Mouse (Mus musculus): ENCODE measurements at regions not wholly inside any gene's neighbourhood (a gene's known extent, or its start where the extent isn't known, plus 50 kb on each side); places are given as distances from the start of the nearest gene placed in this dataset.

GRCm38 (mm10) chr1:16007809-16008208, 85.3 kb downstream of the 4930444P10Rik start:
- H3K9me3 ChIP-seq (ENCODE audit: control insufficient read depth, low read length): no peaks in the 10 kb centered on the region
- 80% methylated on average over 3 of the region's 3 CpGs for WGBS
- no peak overlapping the region for H3K4me2 ChIP-seq (replicated peaks)
- H3K27me3 ChIP-seq (ENCODE audit: control insufficient read depth, insufficient read depth, low read length): no peaks in the 10 kb centered on the region
- no peaks in the 10 kb centered on the region for H3K36me3 ChIP-seq (replicated peaks; ENCODE audit: control insufficient read depth, insufficient read depth)
- no peak overlapping the region for H3K9ac ChIP-seq
- no peak for ATAC-seq (ENCODE audit: low FRiP score)
- no peak overlapping the region for H3K27ac ChIP-seq
- H3K4me1 ChIP-seq (replicated peaks; ENCODE audit: control insufficient read depth, insufficient read depth, low read length): no peaks in the 10 kb centered on the region
- no peak for DNase-seq (ENCODE audit: low spot score)
- H3K4me3 ChIP-seq (replicated peaks; ENCODE audit: low read length): no peak overlapping the region

- Histone ChIP-seq H3K27ac (no peak overlapping the region), H3K4me1 (replicated peaks; ENCODE audit: control insufficient read depth, insufficient read depth, low read length) (no peaks in the 10 kb centered on the region), H3K4me2 (replicated peaks) (no peak overlapping the region), H3K36me3 (replicated peaks; ENCODE audit: control insufficient read depth, insufficient read depth) (no peaks in the 10 kb centered on the region), H3K9me3 (ENCODE audit: control insufficient read depth, low read length) (no peaks in the 10 kb centered on the region), H3K9ac (no peak overlapping the region), H3K27me3 (ENCODE audit: control insufficient read depth, insufficient read depth, low read length) (no peaks in the 10 kb centered on the region), H3K4me3 (replicated peaks; ENCODE audit: low read length) (no peak overlapping the region)
- DNase-seq (ENCODE audit: low spot score): no peak
- 75% methylated on average over 2 of the region's 2 CpGs for WGBS
- ATAC-seq (ENCODE audit: low FRiP score): no peak
Observed at GRCm38 (mm10) chr1:16006888-16007287, 86.2 kb downstream of the 4930444P10Rik start.

GRCm38 (mm10) chr1:15997135-15997534, 96.0 kb downstream of the 4930444P10Rik start:
- ATAC-seq (ENCODE audit: low FRiP score): no peak
- no peak for DNase-seq (ENCODE audit: low spot score)
- Histone ChIP-seq H3K4me3 (replicated peaks; ENCODE audit: low read length) (no peak overlapping the region), H3K27ac (no peak overlapping the region), H3K27me3 (ENCODE audit: control insufficient read depth, insufficient read depth, low read length) (no peaks in the 10 kb centered on the region), H3K4me1 (replicated peaks; ENCODE audit: control insufficient read depth, insufficient read depth, low read length) (no peaks in the 10 kb centered on the region), H3K9ac (no peak overlapping the region), H3K4me2 (replicated peaks) (no peak overlapping the region), H3K9me3 (ENCODE audit: control insufficient read depth, low read length) (no peaks in the 10 kb centered on the region), H3K36me3 (replicated peaks; ENCODE audit: control insufficient read depth, insufficient read depth) (no peaks in the 10 kb centered on the region)
- 76% methylated on average over 5 of the region's 5 CpGs for WGBS

GRCm38 (mm10) chr1:15996341-15996740, 96.8 kb downstream of the 4930444P10Rik start:
- Histone ChIP-seq H3K4me3 (replicated peaks; ENCODE audit: low read length) (no peak overlapping the region), H3K4me1 (replicated peaks; ENCODE audit: control insufficient read depth, insufficient read depth, low read length) (no peaks in the 10 kb centered on the region), H3K4me2 (replicated peaks) (no peak overlapping the region), H3K27me3 (ENCODE audit: control insufficient read depth, insufficient read depth, low read length) (no peaks in the 10 kb centered on the region), H3K9me3 (ENCODE audit: control insufficient read depth, low read length) (no peaks in the 10 kb centered on the region), H3K27ac (no peak overlapping the region), H3K36me3 (replicated peaks; ENCODE audit: control insufficient read depth, insufficient read depth) (no peaks in the 10 kb centered on the region), H3K9ac (no peak overlapping the region)
- ATAC-seq (ENCODE audit: low FRiP score) (no peak), DNase-seq (ENCODE audit: low spot score) (no peak)
- WGBS: 77% methylated on average over 2 of the region's 2 CpGs

GRCm38 (mm10) chr1:15993561-15994410, 99.3 kb downstream of the 4930444P10Rik start:
- H3K9ac ChIP-seq: no peak overlapping the region
- no peaks in the 10 kb centered on the region for H3K27me3 ChIP-seq (ENCODE audit: control insufficient read depth, insufficient read depth, low read length)
- no peaks in the 10 kb centered on the region for H3K9me3 ChIP-seq (ENCODE audit: control insufficient read depth, low read length)
- WGBS: 54% methylated on average over 4 of the region's 4 CpGs
- peak; percentile 70 for DNase-seq (ENCODE audit: low spot score)
- no peaks in the 10 kb centered on the region for H3K4me1 ChIP-seq (replicated peaks; ENCODE audit: control insufficient read depth, insufficient read depth, low read length)
- H3K4me3 ChIP-seq (replicated peaks; ENCODE audit: low read length): no peak overlapping the region
- no peak overlapping the region for H3K4me2 ChIP-seq (replicated peaks)
- H3K36me3 ChIP-seq (replicated peaks; ENCODE audit: control insufficient read depth, insufficient read depth): no peaks in the 10 kb centered on the region
- peak; percentile 79; the same call in 1 of the 2 replicates for ATAC-seq (ENCODE audit: low FRiP score)
- no peak overlapping the region for H3K27ac ChIP-seq

GRCm38 (mm10) chr1:15990982-15991381, 102.1 kb downstream of the 4930444P10Rik start:
- Histone ChIP-seq H3K9ac (no peak overlapping the region), H3K36me3 (replicated peaks; ENCODE audit: control insufficient read depth, insufficient read depth) (no peaks in the 10 kb centered on the region), H3K27ac (no peak overlapping the region), H3K9me3 (ENCODE audit: control insufficient read depth, low read length) (no peaks in the 10 kb centered on the region), H3K4me3 (replicated peaks; ENCODE audit: low read length) (no peak overlapping the region), H3K4me1 (replicated peaks; ENCODE audit: control insufficient read depth, insufficient read depth, low read length) (no peaks in the 10 kb centered on the region), H3K27me3 (ENCODE audit: control insufficient read depth, insufficient read depth, low read length) (no peaks in the 10 kb centered on the region), H3K4me2 (replicated peaks) (no peak overlapping the region)
- 64% methylated on average over 2 of the region's 2 CpGs for WGBS
- no peak for ATAC-seq (ENCODE audit: low FRiP score)
- DNase-seq (ENCODE audit: low spot score): no peak

GRCm38 (mm10) chr1:15985579-15985978, 107.5 kb downstream of the 4930444P10Rik start:
- H3K4me3 ChIP-seq (replicated peaks; ENCODE audit: low read length): no peak overlapping the region
- no peak for ATAC-seq (ENCODE audit: low FRiP score)
- H3K9ac ChIP-seq: no peak overlapping the region
- H3K4me1 ChIP-seq (replicated peaks; ENCODE audit: control insufficient read depth, insufficient read depth, low read length): no peaks in the 10 kb centered on the region
- no peak for DNase-seq (ENCODE audit: low spot score)
- no peaks in the 10 kb centered on the region for H3K9me3 ChIP-seq (ENCODE audit: control insufficient read depth, low read length)
- no peak overlapping the region for H3K27ac ChIP-seq
- H3K27me3 ChIP-seq (ENCODE audit: control insufficient read depth, insufficient read depth, low read length): no peaks in the 10 kb centered on the region
- 85% methylated on average over 3 of the region's 3 CpGs for WGBS
- no peaks in the 10 kb centered on the region for H3K36me3 ChIP-seq (replicated peaks; ENCODE audit: control insufficient read depth, insufficient read depth)
- no peak overlapping the region for H3K4me2 ChIP-seq (replicated peaks)

- ATAC-seq (ENCODE audit: low FRiP score): peak; percentile 46; the same call in 1 of the 2 replicates
- DNase-seq (ENCODE audit: low spot score): no peak
- no peaks in the 10 kb centered on the region for H3K4me1 ChIP-seq (replicated peaks; ENCODE audit: control insufficient read depth, insufficient read depth, low read length)
- H3K4me3 ChIP-seq (replicated peaks; ENCODE audit: low read length): no peak overlapping the region
- no peak overlapping the region for H3K27ac ChIP-seq
- H3K27me3 ChIP-seq (ENCODE audit: control insufficient read depth, insufficient read depth, low read length): no peaks in the 10 kb centered on the region
- no peak overlapping the region for H3K9ac ChIP-seq
- H3K36me3 ChIP-seq (replicated peaks; ENCODE audit: control insufficient read depth, insufficient read depth): no peaks in the 10 kb centered on the region
- H3K4me2 ChIP-seq (replicated peaks): no peak overlapping the region
- H3K9me3 ChIP-seq (ENCODE audit: control insufficient read depth, low read length): no peaks in the 10 kb centered on the region
Observed at GRCm38 (mm10) chr1:15979333-15979732, 113.8 kb downstream of the 4930444P10Rik start.

GRCm38 (mm10) chr1:15959578-15959977, 133.5 kb downstream of the 4930444P10Rik start:
- WGBS: 87% methylated on average over 2 of the region's 2 CpGs
- H3K4me1 ChIP-seq (replicated peaks; ENCODE audit: control insufficient read depth, insufficient read depth, low read length): no peaks in the 10 kb centered on the region
- H3K9ac ChIP-seq: no peak overlapping the region
- H3K27me3 ChIP-seq (ENCODE audit: control insufficient read depth, insufficient read depth, low read length): no peaks in the 10 kb centered on the region
- ATAC-seq (ENCODE audit: low FRiP score): no peak
- no peaks in the 10 kb centered on the region for H3K36me3 ChIP-seq (replicated peaks; ENCODE audit: control insufficient read depth, insufficient read depth)
- no peak overlapping the region for H3K4me3 ChIP-seq (replicated peaks; ENCODE audit: low read length)
- no peaks in the 10 kb centered on the region for H3K9me3 ChIP-seq (ENCODE audit: control insufficient read depth, low read length)
- H3K27ac ChIP-seq: no peak overlapping the region
- H3K4me2 ChIP-seq (replicated peaks): no peak overlapping the region
- DNase-seq (ENCODE audit: low spot score): no peak

Measured in hindbrain, embryonic 14.5 days (tissue).